Mouse (Mus musculus): ENCODE results near the gene Mylk2. TPM values are rescaled to one million over a fixed set of nuclear protein-coding genes. Genes with fewer than 3 reads are reported as not detected.

The Mylk2 gene
- total and polyA plus RNA-seq, 3 experiments = 0.47 to 2.4 (median 1.3) TPM

- dilution Hi-C loops (cut with MboI; ENCODE audit: extremely low pct_ligation_motif_present, extremely low pct_unique_long_range_greater_than_20kb, low sequenced_read_pairs) = no loop called here
- H3K4me2 ChIP-seq (ENCODE audit: insufficient read depth, low read depth, poor library complexity, severe bottlenecking) = no peak overlapping the region
- peaks cover 18% of the 10 kb centered on the region for H3K79me2 ChIP-seq (replicated peaks; ENCODE audit: control insufficient read depth, extremely low read depth, insufficient read depth, poor library complexity, severe bottlenecking)
- H3K4me3 ChIP-seq (replicated peaks in 1 of 3; ENCODE audit: low read depth in 2 of 3, low read length in 2 of 3, poor library complexity in 1 of 3) = no peak overlapping the region
- no peak overlapping the region for H3K9ac ChIP-seq (ENCODE audit: insufficient read depth, low read depth)
- H3K9me3 ChIP-seq (replicated peaks; ENCODE audit: low read length) = no peaks in the 10 kb centered on the region
- peaks cover 0 to 7% of the 10 kb centered on the region in 2 experiments; a peak in 1 of 4 replicates for H3K4me1 ChIP-seq (ENCODE audit: control insufficient read depth in 1 of 2, insufficient read depth in 2 of 2)
- DNase-seq (ENCODE audit: extremely low read depth) = no peak
- H3K27me3 ChIP-seq (replicated peaks) = no peaks in the 10 kb centered on the region
- peaks cover 34 to 80% of the 10 kb centered on the region in 2 experiments for H3K36me3 ChIP-seq (replicated peaks in 1 of 2; ENCODE audit: control insufficient read depth in 1 of 2, insufficient read depth in 1 of 2, low read length in 1 of 2)
- in situ Hi-C loops (cut with MboI; ENCODE audit: low pct_ligation_motif_present, low pct_unique_long_range_greater_than_20kb, low sequenced_read_pairs) = loop anchor here (5.0 kb wide), 1 partner anchor 34 kb away; no protein-coding TSS in a partner anchor
- H3K27ac ChIP-seq (ENCODE audit: insufficient read depth, low read depth) = no peak overlapping the region
- no peak for TF ChIP-seq CHD1 (IDR thresholded peaks at IDR 0.05; ENCODE audit: low read depth, low read length)
- no peak for TF ChIP-seq RCOR1 (conservative IDR thresholded peaks at IDR 0.05; ENCODE audit: low read depth, low read length)
- no peak for TF ChIP-seq TCF12 (IDR thresholded peaks at IDR 0.05; ENCODE audit: low read depth, low read length)
- TF ChIP-seq SIN3A (IDR thresholded peaks at IDR 0.05; ENCODE audit: low read length) = no peak
- TF ChIP-seq ZNF384 (IDR thresholded peaks at IDR 0.05; ENCODE audit: low read depth, low read length) = no peak
- no peak for TF ChIP-seq USF2 (conservative IDR thresholded peaks at IDR 0.05; ENCODE audit: low read depth, low read length)
- no peak for TF ChIP-seq EP300 (IDR thresholded peaks at IDR 0.05; ENCODE audit: low read length)
- no peak for TF ChIP-seq PAX5 (IDR thresholded peaks at IDR 0.05; ENCODE audit: low read length)
- TF ChIP-seq HCFC1 (IDR thresholded peaks at IDR 0.05; ENCODE audit: low read depth, low read length) = no peak
- no peak for TF ChIP-seq BHLHE40 (IDR thresholded peaks at IDR 0.05; ENCODE audit: low read depth, low read length)
Observed at GRCm38 (mm10) chr2:152863346-152863745, 47.8 kb upstream of the Mylk2 start.

GRCm38 (mm10) chr2:152878239-152878638, 32.9 kb upstream of the Mylk2 start:
- Histone ChIP-seq H3K27me3 (replicated peaks) (no peaks in the 10 kb centered on the region), H3K9me3 (replicated peaks; ENCODE audit: low read length) (no peaks in the 10 kb centered on the region), H3K79me2 (replicated peaks; ENCODE audit: control insufficient read depth, extremely low read depth, insufficient read depth, poor library complexity, severe bottlenecking) (no peaks in the 10 kb centered on the region), H3K4me3 (replicated peaks in 1 of 3; ENCODE audit: low read depth in 2 of 3, low read length in 2 of 3, poor library complexity in 1 of 3) (no peak overlapping the region), H3K27ac (ENCODE audit: insufficient read depth, low read depth) (no peak overlapping the region), H3K9ac (ENCODE audit: insufficient read depth, low read depth) (no peak overlapping the region), H3K4me1 (ENCODE audit: control insufficient read depth in 1 of 2, insufficient read depth in 2 of 2) (peaks cover 0 to 9% of the 10 kb centered on the region in 2 experiments; a peak in 2 of 4 replicates), H3K36me3 (replicated peaks in 1 of 2; ENCODE audit: control insufficient read depth in 1 of 2, insufficient read depth in 1 of 2, low read length in 1 of 2) (peaks cover 59 to 92% of the 10 kb centered on the region in 2 experiments), H3K4me2 (ENCODE audit: insufficient read depth, low read depth, poor library complexity, severe bottlenecking) (no peak overlapping the region)
- no peak for DNase-seq (ENCODE audit: extremely low read depth)
- in situ Hi-C loops (cut with MboI; ENCODE audit: low pct_ligation_motif_present, low pct_unique_long_range_greater_than_20kb, low sequenced_read_pairs) = no loop called here
- dilution Hi-C loops (cut with MboI; ENCODE audit: extremely low pct_ligation_motif_present, extremely low pct_unique_long_range_greater_than_20kb, low sequenced_read_pairs) = no loop called here
- TF ChIP-seq EP300 (IDR thresholded peaks at IDR 0.05; ENCODE audit: low read length) = no peak
- TF ChIP-seq JUN (IDR thresholded peaks at IDR 0.05; ENCODE audit: insufficient read depth, low read depth, low read length) = no peak
- TF ChIP-seq E2F4 (IDR thresholded peaks at IDR 0.05; ENCODE audit: insufficient replicate concordance, low read depth, low read length) = no peak
- no peak for TF ChIP-seq JUND (conservative IDR thresholded peaks at IDR 0.05; ENCODE audit: low read depth, low read length)
- no peak for TF ChIP-seq MAFK (IDR thresholded peaks at IDR 0.05; ENCODE audit: insufficient replicate concordance, low read length)
- TF ChIP-seq KAT2A (IDR thresholded peaks at IDR 0.05; ENCODE audit: insufficient replicate concordance, low read length) = no peak
- TF ChIP-seq MXI1 (IDR thresholded peaks at IDR 0.05; ENCODE audit: low read depth, low read length) = no peak
- no peak for TF ChIP-seq RAD21 (IDR thresholded peaks at IDR 0.05; ENCODE audit: low read depth, low read length)
- TF ChIP-seq SIN3A (IDR thresholded peaks at IDR 0.05; ENCODE audit: low read length) = no peak
- TF ChIP-seq PAX5 (IDR thresholded peaks at IDR 0.05; ENCODE audit: low read length) = no peak
- TF ChIP-seq MAX (IDR thresholded peaks at IDR 0.05; ENCODE audit: low read length) = no peak
- TF ChIP-seq HCFC1 (IDR thresholded peaks at IDR 0.05; ENCODE audit: low read depth, low read length) = no peak
- TF ChIP-seq UBTF (IDR thresholded peaks at IDR 0.05; ENCODE audit: low read depth, low read length) = no peak
